Mouse (Mus musculus) right cerebral cortex, postnatal 25 days (tissue): ENCODE data around the gene Hs6st3.
A peak's percentile ranks its signal among the peaks of the same experiment; 100 is the strongest.

ENCODE experiments used
- DNase-seq: peaks from one replicate; pipeline ENCODE4 v3.0.0; 2022

Gene Hs6st3

DNA sequence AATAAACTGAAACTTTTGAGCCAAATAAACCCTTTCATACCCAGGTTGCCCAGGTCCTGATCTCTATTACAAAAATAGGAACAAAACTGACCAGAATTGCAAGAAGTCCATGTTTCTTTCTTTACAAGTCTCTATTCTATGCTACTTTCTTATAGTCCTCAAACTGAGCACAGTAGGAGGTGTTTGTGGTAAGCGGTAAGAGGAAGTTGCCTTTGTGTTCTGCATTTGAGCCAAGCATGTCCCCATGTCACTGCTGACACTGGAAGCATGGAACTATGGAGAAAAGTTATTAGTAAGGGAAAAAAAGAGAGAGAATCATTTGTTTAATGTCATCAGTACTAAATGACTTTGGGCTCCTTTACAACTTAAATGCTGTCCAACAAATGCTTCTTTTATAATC lies 529.3 kb downstream of the Hs6st3 start:
- no peak for DNase-seq

DNA sequence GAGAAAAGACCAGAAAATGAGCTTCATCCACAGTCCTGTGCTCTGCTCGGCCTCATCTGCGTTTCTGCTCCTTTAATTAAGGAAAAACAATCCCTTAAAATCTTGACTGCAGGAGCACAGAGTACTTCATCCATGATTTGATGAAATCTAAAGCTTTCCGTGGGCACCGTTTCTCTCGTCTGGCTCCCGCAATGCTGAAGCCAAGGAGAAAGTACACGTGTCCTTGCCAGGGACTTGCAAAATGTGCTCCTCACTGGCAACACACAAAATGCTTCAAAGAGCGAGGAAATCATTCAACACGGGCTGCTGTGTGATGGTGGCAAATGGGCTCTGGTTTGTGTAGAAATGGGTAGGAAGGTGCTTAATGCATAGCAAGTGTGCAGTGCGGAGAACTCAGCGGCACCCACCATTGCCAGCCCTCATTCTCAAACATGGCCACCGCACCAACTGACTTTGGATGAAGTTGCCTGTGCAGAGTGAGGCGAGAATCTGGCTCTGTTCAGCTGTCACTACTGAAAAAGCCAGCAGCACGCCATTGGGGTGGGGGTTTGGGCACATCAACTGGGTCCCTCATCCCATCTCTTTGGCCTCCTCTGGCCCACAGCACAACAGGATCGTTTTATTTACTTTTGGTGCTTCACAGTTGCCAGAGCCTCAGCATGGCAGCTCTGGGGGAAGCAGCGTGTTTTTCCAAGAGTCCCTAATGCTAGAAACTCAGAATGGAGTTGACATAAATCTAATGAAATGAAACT lies 532.9 kb downstream of the Hs6st3 start:
- peak; percentile 21 for DNase-seq

DNA sequence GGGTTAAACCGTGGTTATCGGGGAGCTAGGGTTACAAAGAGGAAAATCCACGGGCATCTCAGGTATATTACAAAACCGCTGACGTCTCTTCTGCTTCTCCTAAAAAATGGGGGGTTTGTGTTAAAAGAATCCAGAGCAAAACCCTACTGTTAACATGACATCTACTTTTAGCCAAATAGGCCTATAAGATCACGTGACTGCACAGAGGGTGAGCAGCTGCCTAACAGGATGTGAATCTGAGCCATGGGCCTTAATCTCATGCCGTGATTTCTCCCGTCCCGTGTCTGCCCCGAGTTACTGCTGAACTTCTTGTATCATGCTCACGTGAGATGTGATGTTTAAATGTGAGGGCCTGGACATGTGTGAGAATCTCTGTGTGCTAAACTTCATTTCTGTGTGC lies 540.4 kb downstream of the Hs6st3 start:
- DNase-seq = no peak

DNA sequence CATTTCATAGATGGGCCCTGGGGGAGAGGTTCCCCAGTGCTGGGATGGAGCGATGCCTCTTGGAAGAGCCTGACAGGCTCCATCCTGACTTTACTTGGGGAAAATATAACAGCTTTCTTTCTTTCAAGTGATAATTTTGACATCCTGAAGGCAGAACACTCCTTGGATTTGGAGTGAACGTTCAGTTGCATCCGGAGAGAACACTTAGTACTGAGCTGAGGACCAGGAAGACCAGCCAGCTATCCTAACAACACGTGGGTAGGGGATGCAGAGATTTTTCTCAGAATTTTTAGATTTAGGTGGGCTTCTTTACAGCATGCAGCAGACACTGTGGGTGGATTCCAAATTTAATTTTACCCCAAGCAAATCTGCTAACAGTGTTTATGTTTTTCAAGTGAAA lies 541.9 kb downstream of the Hs6st3 start:
- no peak for DNase-seq

DNA sequence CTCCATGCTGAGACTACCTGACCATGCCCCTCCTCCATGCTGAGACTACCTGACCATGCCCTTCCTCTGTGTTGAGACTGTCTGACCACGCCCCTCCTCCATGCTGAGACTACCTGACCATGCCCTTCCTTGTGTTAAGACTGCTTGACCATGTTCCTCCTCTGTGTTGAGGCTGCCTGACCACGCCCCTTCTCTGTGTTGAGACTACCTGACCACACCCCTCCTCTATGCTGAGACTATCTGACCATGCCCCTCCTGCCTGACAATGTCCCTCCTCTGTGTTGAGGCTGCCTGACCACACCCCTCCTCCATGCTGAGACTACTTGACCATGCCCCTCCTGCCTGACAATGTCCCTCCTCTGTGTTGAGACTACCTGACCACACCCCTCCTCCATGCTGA lies 549.7 kb downstream of the Hs6st3 start:
- DNase-seq = no peak

DNA sequence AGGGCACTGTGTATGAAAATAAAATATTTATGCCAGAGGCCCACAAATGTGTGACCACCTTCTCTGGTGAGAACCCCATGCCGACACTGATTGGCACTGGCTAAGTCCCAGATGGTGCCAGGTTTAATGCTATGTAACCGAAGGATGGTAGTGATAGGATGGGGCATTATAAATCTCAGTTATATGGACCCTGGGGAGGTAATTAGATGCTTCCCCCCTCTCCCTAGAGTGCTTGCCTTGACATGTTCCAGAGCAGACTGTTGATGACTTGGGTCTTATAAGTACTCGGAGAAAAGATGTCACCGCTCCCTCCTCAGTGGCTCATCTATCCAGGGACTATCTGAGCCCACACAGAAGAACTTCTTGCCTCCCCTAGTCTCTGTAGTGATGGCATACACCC lies 561.8 kb downstream of the Hs6st3 start:
- no peak for DNase-seq

DNA sequence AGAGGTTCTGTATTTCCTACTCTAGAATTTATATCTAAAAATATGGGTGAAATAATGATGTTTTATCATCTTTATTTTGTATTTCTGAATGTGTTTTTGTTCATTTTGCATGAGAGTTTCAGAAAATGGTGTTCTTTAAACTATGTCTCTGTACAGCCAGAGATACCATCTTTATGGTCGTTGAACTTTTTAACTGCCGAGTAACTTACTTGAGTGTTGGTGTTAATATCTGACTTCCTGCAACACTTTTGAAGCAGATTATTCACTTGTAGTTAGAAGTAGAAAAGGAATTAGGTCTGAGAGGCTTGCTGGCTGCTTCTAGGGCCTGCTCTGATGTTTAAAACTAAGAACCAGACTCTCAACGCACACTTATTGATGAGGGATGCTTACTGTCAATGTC lies 576.6 kb downstream of the Hs6st3 start:
- DNase-seq = no peak

DNA sequence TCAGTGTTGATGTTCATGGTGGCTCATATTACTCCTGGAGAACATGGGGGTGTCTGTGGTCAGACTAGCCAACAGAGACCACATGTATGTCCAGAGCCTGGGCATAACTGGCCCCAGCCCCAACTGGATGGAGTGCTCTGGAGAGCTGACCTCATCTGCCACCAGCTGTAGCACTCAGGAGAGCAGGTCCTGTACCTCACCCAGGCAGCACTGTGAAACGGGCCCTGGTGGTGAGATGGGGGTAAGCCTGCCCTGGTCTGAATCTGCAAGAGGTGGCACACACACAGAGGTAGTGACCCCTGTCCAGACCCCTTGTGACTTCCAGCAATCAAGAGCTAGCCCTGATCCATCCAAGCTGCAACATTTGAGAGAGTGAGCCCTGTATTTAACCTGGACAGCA lies 579.2 kb downstream of the Hs6st3 start:
- no peak for DNase-seq

DNA sequence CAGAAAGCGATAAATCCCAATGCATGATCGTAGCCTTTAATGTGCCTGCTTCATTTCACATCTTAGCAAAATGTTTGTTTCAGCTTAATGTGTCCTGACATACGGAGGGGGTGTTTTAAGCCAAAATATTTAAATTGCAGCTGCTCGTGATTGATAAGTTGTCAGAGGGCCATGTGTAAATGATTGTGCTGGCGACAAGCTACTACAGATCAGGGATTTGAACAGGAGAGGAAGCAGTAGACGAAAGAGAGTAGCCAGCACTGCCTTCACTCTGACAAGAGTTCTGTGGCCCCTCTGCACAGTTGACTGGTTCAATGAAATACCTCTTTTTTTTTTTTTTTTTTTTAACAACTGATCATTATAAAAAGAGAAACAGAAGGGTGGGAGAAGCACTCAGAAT lies 587.0 kb downstream of the Hs6st3 start:
- DNase-seq = no peak

DNA sequence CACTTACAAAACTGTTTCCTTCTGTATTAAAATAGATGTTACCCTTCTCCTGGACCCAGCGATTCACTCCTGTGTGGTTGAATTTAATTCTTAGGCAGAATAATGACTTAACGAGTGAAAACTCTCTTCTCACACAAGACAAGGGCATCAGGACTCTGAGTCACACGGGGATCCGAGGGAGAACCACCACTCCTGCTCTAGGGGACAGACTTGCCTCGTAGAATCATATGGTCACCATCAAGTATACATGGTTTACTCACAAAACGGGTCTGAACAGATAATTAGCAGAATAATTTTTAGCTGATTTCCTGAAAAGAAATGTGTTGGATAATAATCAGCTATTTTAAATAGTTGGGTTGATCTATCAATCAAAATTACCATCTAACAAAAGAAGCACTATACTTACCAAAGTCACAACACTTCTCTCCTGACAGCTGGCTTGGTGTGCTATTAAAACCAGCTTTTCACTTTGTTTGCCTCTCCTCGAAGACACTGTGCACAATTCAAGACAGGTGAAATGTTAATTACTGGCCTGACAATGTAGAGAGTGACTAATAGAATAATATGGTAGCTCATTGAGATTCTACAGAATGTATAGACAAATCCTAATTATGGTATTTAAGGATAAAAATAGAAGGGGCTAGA lies 593.4 kb downstream of the Hs6st3 start:
- no peak for DNase-seq

DNA sequence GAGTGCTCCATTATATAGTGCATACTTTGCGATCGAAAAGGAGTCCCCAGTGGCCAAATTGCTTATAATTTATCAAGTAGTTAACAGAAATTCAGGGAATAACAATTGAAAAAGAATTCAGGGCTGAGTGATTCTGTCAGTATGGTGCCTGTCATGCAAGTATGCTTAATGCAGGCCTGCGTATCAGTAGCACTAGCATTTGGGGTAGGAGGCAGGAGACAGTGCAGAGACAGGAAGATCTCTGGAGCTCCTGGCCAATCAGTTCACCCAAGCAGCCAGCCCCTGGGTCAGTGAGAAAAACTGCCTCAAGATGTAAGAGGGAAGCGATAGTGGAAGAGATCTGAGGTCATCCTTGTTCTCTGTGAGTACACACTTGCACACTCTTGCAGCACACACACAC lies 594.1 kb downstream of the Hs6st3 start:
- no peak for DNase-seq

DNA sequence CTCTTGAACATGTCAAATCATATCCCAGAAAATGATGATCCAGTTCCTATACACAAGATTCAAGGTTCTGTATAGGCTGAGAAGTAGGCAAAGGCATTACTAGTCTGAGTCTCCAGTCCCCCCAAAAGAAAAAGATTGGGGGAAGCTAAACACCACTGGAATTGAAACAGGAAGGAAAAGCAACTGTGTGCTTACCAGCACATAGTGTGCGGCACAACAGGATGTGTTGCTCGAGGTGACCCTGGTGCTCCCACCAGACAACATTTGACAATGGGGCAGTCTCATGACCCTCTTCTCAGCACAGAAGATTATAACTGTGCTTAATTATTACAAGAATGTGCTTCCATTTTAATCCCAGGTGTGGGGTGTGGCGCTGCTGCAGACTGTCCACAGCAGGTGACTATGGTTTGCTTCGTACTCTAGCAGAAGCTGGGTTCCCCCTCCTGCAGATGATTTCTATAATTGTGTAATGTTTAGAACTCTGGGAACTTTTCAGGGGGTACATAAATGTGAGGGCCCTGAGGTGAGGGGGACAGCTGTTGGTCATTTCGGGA lies 599.3 kb downstream of the Hs6st3 start:
- DNase-seq = no peak

DNA sequence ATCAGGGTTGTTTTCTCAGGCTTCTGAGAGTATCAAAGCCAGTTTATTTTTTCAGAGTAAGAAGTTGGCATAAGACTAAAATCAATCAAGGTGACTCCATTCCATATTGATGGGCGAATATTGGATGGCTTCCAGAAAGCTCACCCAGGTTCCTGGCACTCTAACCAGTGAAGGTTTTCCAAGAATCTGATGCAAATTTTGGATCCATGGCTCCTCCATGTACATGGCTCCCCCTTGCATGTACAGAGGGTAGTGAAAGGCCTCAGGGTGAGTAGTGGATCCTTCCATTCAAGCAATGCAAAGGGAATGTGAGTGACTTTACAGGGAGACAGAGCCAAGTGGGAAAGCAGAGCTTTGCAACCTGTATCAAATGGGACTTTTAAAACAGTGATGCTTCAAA lies 603.6 kb downstream of the Hs6st3 start:
- DNase-seq = no peak

DNA sequence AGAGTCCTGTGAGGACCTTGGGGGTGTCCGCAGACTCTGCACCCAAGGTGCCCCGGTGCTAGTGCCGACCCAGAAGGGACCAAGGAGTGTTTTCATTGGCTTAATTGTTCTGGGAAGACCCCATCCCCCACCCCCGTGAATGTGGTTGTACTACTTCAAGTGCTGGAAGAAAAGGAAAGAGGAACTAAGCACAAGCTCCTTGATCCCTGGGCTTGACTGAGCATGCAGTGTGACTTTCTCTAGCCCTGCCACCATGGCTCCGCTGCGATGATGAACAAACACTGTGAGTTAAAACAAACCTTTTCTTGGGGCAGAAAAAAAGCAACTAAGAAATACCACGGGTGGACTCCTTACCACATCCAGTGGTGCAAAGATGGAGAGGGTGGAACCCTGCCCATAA lies 623.2 kb downstream of the Hs6st3 start:
- DNase-seq = no peak

DNA sequence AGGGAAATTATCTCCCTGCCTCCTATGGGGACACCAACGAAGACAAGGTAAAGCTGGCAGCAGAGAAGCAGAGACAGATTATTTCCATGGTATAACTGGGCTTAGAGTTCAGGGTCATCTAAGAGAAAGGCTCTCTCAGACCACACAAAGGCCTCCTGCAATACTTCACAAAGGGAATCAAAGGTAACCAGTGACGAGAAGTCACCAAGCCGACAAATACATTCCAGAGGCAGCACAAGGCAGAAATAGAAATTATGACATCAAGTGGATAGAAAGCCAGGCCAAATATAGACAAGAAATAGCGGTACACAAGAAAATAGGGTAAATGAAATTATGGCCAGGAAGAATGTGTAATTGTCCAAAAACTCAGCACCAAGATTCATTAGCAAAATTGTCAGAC lies 633.9 kb downstream of the Hs6st3 start:
- DNase-seq = no peak

DNA sequence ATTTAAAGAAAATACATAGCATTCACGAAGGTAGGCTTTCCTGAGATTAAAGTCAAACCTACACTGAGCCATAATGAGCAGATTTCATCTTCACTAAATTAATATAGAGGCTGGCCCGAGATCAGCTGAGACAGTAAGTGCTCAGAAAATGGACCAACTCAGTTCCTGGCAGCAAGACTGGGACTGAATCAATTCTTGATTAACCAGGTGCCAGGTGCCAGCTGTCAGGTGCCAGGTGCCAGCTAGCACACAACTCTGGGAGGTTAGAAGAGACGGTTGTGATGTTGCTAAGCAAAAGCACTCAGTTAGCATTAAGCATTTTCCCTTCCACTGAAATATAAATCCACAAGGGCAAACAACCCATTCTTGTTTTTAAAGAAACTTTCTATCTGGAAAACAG lies 638.1 kb downstream of the Hs6st3 start:
- DNase-seq = no peak

DNA sequence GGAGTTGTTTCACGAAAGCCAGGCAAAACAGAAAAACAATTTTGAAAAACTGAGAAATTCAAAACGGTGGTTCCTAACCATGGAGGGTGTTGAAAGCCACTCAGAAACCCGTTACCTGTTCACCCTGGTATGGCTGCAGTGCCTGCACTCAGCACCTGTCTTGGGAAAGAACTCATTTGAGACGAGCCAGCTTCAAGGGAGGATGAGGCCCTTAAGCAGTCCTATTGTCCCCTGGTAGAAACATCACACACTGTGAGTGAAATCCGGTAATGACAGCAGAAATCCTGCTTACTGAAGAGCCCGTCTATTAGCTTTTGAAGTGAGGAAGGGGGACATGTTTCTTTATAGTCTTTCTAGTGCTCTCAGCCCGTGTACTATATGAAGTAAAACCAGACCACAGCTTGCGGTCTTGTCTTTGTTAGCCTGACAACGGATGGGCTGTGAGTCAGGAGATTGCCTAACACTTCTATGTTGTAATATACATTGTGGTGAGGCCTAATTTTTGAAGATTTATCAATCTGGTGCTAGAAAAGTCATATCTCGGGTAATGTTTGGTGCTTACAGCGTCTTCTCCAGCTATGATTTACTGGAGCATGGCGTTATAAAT lies 641.9 kb downstream of the Hs6st3 start:
- no peak for DNase-seq

DNA sequence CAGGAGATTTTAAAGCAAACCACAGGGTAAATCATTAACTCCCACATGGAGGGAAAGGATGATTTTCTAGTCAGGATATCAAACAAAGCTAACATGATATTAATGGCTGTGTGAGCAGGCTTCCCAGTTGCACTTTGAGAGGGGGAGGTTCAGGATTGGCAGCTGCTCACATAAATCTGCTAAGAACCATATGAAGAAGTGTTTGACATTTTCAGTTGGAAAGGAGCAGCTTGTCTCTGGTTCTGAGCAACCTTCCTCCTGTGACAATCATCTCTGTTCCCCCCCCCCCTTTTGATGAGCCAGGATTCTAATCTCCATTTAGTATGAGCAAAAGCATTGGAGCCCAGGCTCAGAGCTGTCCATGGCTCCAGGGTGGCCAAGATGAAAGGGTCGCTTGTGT lies 643.0 kb downstream of the Hs6st3 start:
- DNase-seq = no peak

DNA sequence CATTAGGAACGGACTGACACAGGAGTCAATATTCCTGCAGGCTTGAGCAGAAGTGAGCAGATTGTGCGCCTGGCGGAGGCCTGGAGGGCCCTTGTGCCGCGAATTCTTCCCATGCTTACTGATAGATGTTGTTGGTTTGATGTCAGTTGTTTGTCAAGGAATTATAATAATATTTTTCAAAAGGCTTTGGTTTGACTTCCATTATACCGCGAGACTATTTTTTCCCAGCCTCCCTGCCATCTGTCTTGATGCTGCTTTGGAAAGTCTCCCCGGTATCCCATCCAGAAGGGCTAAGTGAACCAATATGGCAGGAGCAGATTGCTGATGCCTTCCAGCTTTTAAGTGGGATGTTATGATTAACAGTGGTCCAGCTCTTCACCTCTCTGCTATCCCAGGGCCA lies 651.3 kb downstream of the Hs6st3 start:
- DNase-seq = no peak

DNA sequence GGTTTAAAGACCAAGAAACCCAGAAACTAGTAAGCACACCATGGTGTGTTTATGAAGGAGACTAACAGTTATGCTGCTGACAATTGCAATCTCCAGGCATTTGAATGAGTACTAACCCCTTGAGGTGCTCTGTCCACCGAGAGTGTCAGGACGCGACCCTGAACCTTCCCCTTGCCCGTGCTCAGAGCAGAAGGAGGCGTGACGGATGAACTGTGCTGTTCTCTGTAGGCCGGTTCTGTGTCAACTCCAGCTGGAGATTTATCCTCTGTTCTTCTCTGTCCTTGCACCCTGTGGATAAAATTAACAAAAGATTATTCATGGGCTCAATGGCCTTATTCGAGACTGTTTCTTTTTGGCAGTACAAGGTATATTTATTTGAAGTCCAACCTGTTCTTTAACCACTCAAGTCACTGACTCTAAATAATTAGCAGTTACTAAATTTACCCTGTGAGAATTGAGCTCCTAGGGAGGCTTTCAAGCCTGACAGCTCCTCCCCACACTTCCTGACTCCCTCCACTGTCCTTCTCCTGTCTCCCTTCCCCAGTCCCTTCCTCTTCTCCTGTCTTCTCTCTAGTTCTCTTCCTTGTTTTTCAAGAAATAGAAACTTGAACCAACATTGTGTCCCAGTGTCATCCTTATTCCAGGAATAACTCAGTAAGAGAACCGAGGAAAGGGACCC lies 659.2 kb downstream of the Hs6st3 start:
- no peak for DNase-seq

DNA sequence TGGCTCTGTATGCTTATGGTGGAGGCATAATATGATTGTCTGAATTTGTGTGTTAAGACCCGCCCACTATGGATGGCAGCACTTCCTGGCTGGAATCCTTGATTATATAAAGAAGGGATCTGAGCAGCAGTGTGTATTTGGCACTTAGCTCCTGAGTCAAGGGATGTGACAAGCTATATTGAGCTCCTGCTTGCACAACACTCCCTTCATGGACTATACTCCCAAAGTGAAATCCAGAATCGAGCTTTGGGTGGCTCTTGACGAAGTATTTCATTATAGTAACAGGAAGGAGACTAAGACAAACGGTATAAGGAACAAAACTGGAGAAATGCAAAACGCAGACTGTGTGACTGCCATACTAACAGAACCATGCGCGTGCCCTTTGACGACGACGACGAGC lies 660.4 kb downstream of the Hs6st3 start:
- no peak for DNase-seq

DNA sequence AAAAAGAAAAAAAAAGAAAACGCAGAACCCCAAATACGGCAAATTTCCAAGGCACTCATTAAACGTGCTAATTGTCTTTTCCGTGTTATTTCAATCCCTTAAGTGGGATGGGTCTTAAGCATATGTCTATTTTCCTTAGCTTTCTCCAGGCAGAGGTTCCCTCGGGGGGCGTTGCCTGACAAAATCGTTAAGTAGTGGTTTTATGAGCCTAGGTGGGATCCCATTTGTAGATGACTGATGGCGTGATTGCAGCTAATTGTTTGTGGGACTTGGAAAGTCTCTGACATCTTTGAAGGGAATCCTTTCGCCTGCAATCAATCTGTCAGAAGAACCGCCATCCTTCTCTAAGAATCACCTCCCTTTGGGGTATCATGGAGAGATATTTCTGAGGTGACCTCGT lies 662.7 kb downstream of the Hs6st3 start:
- DNase-seq = no peak

DNA sequence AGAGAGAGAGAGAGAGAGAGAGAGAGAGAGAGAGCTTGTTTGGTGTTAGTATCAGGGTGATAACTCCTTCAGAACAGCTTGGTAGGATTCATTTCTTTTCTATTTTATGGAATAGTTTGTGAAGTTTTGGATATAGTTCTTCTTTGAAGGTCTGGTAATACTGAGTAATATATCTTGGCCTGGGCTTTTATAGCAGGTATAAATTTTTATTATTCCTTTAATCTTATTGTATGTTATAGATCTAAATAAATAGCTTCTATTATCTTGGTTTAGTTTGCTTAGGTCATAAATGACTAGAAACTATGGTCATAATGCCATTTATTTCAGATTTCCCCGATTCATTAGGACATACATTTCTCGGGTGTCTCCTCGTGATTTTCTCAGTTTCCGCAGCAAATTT lies 675.8 kb downstream of the Hs6st3 start:
- no peak for DNase-seq

DNA sequence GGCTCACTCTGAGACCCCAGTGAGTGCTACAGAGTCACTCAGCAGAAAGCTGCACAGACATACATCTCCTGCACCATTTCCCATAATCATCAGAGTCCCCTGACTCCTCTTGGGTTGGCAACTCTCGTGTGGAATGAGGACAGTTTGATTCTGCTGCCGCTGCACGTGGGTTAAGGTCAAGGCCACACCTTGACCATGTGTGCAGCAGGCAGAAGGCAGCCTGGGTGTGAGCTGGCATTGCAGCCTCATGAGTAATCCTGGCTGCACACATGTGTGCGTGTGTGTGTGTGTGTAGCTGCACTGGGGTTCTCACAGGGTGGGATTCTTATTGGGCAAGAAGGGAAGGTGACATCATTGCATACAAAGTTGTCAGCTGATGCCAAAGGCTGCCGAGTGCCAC lies 677.5 kb downstream of the Hs6st3 start:
- DNase-seq = no peak
